Mouse (Mus musculus): Measurements from ENCODE around the gene Kbtbd8.

The Kbtbd8 gene

DNA sequence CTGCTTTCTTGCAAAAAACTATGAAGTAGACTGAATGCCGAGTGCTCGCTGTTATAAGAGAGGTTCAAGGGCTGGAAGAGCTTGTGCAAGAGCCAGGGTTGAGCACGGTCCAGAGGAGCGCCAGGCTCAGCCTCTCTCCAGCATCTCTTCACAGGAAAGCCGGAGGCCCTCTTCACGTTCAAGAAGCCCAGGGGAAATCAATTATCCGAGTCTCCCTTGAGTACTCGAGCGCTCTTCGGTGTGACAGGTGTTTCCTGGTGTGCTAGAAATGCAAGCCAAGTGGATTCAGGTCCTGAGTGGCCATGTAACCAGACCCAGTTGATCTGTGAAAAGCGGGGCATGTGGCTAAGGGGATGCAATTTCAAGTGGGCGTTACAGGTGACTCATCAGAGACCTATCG is at the start of gene Kbtbd8:
Gene Kbtbd8, plus strand, starts transcription at position 295 of the 400 bp plus-strand sequence.
- DNase-seq (ENCODE audit: low read depth), result no peak

DNA sequence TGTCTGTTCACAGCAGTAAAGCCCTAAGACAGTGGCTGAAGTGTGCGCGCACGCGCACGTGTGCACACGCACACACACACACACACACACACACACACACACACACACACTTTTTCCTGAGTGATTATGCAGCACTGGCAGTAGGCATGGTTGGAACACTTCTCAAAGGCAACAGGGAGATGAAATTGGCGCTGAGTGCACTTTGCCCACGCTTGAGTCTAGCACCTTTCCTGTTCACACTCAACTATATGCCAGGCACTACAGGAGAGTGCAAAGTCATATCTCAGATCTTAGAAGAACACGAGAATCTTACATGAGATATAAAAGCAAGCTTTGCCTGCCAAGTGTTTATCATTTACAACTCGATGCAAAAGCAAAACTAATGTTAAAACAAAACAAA is 47.3 kb upstream of the Kbtbd8 start:
- DNase-seq (ENCODE audit: low read depth), result no peak

DNA sequence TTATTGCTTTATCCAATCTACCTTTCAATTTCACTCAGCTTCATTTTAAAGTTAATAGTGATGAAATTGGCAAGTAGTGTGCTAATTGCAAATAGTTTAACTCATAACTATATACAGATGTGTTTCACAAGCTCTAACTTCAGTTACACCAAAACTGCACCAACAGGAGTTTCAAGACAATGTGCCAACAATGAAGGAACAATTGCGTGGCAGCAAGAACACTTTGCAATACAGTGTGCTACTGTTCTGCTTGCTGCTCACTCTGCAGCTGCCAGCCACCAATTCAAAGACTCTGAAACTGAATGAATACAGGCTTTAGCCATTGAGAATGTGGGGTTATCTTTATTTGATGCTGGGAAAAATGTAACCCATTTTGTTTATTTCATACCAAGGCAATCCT is 31.8 kb upstream of the Kbtbd8 start:
- DNase-seq (ENCODE audit: low read depth), result no peak

DNA sequence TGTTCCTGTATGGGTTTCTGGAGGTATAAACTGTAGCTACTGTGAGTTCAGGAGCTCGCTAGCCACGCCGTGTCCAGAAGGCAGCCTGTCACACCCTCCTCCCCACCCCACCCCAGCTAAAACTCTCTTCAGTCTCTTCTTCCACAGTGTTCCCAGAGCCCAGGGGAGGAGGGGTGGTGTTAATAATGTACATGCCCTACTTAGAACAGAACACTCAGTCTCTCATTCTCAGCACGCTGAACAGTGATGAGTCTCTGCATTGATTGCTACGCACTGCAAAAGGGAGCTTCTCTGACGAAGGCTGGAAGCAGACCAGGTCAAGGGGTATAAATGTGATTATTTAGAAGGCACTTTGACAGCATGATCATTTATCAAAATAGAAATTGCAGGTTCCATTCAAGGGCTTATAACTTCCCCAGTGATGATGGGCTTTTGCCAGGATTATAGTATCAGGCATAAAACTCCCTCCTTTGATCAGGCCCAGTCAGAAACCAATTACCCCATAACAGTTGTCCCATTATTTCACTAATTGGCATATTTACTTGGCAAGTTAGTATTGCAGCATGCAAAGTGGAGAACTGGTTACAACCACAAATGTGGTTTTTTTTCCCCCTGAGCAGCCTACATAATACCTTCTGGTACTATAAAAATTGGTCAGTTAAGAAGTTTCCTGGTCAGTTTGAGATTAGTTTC is 29.7 kb upstream of the Kbtbd8 start:
- no peak for DNase-seq (ENCODE audit: low read depth)

DNA sequence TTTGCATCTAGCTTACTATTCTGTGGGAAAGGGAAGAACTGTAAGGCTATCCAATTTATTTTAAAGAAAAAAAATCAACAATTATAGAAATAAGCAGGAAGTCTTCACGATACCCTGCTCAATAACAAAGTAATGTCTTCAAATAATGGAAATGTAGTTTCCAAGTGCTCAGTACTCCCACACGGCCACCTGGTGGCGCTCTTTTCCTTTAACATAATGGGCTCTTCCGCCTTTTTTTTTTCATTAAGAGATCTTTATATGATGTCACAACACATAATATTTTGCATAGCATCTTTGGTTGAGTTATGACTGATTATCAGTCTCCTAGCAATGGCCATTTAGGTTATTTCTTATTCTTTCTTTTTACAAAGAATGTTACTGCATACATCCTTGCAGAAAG is 29.0 kb upstream of the Kbtbd8 start:
- no peak for DNase-seq (ENCODE audit: low read depth)

DNA sequence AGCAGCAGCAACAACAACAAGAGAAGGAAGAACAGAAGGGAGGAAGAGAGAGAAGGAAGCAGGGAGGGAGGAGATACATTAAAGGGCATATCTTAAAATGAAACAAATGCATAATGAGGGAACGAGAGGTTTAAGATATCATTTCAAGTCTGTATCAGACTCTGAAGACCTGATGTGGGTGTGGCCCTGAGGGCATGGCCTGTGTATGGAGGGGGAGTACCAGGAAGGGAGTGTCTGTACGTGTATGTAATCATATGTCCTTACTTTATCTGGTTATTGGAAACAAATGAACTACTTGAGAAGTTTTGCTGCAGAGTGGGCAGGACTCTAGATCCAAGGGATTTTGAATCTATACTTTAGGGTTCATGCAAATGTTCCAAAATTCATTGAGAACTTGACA is 22.3 kb upstream of the Kbtbd8 start:
- DNase-seq (ENCODE audit: low read depth), result no peak

DNA sequence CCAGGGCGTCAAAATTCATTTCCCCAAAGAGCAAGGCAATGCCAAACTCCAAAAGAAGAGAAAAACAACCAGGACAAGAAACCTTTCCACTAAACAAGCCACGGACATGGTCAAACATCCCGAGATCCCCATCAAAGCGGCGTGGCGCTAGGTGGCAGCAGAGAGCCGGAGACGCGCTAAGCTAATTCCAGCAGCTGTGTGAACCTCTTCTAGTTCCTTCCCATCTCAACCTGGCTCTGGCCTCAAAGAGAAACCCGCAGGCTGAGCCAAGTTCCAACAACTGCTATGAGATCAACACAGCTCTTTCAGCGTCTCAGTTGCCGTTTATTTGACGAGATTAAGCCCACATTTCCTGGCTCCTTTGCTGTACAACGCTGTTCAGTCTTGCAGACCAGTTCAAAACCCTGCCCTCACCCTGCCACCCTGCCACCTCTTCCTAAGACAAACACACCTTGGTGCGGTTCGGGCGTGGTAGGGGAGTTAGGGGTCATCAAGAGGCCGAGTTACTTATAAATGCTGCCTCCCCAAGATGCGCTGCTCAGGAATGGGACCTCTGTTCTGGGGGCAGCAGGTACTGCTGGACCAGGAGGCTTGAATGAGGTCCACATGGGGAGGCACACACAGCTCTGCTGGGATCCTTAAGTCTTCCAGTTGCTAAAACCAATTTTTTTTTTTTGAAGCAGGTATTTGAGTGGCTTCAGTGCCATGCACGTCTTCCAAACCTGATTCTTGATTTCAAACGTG is 18.5 kb upstream of the Kbtbd8 start:
- peak; percentile 35 for DNase-seq (ENCODE audit: low read depth)

DNA sequence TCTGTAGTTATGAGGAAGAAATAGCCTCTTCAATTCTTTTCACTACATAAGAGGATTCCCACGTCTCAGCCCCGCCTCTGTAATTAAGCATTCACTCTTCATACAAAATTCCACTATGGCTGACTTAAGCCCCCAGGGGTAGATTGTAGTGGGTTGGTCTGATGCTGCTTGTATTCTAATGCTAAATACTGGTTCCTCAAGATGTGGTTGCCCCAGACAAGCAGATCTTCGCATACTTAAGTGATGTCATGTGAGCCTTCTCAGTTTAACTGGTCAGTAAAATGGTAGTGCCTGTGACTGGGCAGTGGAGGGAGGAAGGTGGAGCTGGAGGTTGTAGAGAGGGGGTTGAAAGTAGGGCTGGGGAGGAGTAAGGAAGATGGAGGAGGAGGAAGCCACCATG is 13.3 kb upstream of the Kbtbd8 start:
- DNase-seq (ENCODE audit: low read depth), result no peak

DNA sequence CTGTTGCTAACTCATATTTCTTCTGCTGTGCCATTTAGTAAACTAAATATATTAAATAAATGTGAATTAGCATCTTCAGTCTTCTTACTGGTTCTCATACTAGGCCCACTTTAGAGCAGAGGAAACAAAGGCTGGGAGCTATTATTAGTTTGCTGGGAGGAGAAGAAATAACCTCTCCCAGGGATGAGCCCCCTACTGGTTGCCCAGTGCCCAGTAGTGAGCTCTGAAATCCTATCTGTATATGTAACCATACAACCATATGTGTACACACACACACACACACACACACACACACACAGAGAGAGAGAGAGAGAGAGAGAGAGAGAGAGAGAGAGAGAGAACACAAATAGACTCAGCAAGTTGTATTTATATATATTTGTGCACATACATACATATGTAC is 8.6 kb upstream of the Kbtbd8 start:
- no peak for DNase-seq (ENCODE audit: low read depth)

DNA sequence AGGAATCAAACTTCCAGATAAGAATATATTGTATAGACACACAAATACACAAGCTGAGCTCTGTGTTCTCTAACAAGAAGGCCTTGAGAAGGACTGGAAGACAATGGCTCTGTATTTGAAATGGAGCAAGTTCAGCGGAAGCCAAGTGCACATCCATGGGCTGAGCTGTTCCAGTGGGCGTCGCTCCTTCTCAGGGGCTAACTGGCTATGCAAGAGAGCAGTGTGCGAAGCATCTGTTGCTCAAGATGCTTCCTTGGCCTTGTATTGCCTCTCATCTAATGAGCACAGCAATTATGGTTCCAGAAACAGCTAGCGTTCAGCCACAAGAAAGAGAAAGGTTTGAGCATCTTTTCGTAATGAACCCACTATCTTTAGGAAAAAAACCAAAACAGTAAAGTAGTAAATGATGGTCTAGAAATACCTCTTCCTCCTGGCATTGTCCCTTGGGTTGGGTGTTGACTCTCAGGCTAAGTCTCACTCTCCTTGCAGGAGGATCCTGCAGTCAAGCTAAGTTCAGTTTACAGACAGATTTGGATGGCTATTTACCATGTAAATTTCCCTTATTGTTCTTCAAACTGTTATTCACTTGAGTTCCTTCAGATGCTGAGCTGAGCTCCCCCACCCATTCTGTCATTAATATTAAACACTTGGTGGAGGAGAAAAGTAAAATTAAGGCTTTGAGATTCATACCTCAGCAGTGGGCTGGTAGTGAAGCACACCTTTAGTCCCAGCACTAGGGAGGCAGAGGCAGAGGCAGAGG is 7.2 kb upstream of the Kbtbd8 start:
- no peak for DNase-seq (ENCODE audit: low read depth)

DNA sequence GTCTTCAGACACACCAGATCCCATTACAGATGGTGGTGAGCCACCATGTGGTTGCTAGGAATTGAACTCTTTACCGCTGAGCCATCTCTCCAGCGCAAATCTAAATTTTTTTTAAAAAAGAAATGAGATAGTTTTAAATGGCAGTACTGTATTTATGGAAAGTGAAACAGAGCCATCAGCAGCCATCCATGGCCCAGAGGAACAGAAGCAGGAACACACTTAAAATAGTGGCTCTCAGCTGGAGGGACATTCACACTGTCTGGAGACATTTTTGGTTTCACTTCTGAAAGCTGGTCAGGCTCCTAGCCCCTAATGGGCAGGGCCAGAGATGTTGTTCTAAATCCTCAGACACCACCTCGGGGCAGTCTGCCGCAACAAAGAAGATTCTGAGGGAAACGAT is 5.0 kb upstream of the Kbtbd8 start:
- no peak for DNase-seq (ENCODE audit: low read depth)

DNA sequence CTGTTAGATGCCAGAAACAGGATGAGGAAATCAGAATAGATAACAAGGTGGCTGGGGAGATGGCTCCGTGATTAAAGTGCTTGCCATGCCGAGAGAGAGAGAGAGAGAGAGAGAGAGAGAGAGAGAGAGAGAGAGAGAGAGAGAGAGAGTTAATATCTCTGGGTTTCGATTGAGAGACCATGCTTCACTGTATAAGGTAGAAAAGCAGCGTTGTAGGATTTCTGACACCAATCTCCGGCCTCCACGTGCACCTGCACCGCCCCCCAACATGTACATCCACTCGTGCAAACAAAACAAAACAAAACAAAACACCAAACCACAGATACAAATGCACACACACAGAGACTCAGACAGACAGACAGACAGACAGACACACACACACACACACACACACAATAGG is 527 bp upstream of the Kbtbd8 start:
- no peak for DNase-seq (ENCODE audit: low read depth)

DNA sequence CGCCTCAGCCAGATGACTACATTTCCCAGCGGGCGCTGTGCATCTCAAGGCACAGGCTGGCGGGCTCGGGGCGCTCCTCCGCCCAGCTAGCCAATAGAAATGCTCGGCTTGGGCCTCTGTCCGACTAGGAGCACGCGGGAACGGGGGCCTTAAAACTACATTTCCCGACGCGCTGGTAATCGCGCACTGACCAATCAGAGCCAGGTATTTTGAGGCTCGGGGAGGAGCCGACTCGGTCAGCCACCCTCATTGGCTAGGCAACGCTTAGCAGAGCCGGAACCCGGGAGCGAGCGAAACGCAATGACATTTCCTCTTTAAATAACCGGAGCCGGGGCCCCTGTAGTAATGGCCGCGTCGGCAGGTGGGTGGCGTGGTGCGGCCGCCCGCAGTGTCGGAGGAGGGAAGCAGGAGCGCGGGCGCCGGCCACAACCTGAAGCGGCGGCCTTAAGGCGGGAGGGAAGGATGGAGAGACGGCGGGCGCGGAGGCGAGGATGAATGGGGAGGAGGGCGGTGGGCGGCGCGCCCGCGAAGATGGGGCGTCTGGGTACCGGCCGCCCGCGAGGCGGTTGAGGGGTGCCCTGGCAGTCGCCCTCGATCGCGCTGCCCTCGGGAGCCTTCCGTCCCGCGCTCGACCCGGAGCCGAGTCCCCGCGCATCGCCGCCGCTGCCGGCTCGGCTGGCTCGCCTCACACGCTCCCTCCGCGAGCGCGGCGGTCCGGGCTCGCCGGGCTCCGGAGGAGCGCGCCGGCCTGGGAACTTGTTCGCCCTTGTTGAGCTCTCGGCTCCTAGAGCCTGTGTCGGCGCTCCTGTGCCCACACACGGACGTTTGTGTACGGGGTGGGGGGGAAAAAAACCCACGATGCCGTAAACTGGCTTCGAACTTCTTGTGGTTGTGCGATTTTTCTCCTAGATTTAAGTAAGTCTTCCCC is 838 bp downstream of the Kbtbd8 start:
- DNase-seq (ENCODE audit: low read depth), result peak; percentile 98

DNA sequence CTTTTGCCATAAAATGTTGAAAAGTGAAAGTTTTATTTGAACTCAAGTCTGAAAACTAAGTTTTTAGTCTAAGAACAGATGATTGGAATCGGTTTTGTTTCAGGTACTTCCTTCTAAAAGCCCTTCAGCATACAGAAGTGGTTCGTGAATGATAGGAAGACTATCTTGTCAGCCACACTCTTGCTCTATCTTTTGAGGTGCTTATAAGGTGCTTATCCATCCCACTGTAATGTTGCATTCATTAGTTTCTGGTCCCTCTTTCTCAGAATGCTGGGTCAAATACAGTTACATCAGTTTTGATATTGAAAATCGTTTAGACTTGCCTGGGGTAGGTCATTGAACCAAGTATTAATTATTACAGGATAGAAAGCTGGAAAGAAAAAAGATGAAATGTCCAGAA is 2.3 kb downstream of the Kbtbd8 start:
- DNase-seq (ENCODE audit: low read depth), result no peak

DNA sequence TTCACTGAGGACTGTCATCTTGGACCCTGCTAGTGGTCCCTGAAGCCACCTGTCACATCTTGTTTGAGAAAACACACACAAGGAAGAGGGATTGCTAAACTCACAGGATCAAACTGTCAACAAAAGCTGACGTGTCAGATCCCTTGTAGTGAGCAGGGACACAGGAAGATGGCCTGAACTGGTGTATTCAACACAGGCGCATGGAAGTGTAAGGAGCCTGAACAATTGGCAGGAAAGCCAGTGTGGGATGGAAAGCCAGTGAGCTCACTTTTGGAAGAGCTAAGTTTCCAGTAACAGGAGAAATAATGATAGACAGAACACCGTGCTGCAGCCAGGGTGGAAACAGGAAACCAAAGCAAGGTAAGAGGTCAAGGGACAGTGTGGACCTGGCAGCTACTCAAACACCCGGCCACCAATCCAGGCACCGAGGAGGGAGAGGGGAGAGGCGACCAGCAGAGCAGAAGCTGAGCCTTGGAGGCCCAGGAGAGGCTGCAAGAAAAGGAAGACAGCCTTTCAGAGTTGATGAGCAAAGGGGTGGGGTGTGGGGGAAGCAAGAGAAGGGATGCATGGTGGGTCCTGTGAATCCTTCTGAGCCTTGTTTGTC is 33.0 kb downstream of the Kbtbd8 start:
- no peak for DNase-seq (ENCODE audit: low read depth)

DNA sequence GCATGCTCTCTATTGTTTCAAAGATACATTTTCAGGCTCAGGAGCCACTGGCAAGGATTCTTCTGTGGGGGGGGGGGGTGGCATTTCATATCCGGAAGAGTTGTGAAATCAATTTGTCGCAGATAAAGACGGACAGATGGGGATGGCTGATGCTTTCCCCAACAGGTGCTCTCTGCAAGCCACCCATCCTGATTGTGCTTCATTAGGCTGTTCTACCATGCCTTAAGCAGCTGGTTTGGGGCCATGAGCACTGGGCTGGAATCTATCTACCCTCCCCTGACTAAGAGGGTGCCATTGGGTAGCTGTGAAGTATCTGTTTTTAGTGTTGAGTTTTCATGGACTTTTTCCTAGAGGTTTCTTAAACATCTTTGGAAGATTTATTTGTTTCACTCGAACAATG is 33.8 kb downstream of the Kbtbd8 start:
- DNase-seq (ENCODE audit: low read depth), result no peak

DNA sequence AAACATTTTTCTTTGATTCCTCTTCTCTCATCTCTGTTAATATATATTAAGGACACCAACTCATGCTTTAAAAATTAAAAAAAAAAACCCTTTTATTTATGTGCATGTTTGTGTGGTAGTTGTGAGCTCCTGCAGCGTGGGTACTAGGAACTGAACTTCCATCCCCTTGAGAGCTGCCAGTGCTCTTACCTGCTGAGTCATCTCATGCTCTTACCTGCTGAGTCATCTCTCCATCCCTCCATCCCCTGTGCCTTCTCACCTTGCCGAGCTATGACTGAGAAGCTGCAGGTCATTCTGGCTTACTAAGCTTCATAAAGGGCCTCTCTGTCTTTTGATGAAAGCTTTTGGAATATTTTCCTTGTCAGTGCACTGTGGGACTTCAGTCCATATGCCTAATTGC is 34.5 kb downstream of the Kbtbd8 start:
- DNase-seq (ENCODE audit: low read depth), result no peak

DNA sequence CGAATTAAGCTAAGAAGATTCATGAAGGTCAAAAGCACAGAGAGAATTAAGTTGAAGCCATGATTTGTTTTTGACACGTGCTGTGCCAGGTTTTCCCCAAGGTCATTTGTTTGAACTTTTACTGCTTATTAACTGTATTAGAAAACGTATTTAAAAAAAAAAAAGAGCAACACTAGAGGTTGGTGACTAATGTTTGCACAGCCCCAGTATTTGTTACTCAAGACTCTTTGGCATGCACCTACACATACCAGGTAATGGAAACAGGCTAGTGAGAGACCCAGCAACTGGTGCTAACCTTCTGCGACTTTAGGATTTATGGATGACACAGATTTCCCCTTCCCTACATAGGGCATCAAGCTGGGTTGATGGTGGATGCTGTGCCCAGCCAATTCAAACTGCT is 46.9 kb downstream of the Kbtbd8 start:
- DNase-seq (ENCODE audit: low read depth), result no peak

DNA sequence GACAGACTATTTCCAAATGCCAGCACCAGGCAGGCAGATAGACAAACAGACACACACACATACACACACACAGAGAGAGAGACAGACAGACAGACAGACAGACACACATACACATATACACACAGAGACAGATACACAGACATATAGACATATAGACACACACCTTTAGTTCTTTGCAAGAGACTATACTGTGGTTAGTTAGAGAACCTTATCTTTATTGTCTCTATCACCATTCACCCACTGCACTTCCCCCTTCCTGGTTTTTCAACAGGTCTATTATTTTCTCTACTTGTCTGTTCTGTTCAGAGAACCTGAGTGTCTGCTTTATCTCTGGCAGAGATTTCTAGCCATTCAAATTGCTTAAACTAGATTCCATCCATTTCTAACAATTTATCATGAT is 48.6 kb downstream of the Kbtbd8 start:
- no peak for DNase-seq (ENCODE audit: low read depth)

DNA sequence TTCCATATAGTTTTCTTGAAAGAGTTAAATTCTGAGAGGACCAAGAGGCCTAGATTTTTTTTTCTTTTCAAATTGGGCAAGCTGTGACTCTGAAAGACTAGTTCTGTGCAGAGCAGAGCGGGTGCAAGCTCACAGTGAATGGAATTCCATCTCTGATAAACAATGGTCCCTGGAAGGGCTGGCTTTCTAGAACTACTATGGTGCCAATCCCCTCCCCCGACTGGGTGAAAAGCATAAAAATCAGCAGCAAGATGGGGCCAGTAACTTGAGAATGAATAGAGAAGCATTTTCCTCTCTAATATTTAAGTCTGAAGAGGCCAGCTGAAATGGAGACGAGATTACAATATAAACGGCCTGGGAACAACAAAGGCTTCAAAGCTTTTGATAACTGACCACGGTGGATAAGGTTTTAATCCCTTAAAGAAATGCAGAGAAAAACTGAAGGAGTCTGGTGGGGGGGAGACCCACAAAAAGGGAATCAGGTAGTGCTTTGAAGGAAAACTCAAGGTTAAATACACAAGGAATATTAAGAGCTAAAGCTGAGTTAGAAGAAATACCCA is 50.7 kb downstream of the Kbtbd8 start:
- no peak for DNase-seq (ENCODE audit: low read depth)

DNA sequence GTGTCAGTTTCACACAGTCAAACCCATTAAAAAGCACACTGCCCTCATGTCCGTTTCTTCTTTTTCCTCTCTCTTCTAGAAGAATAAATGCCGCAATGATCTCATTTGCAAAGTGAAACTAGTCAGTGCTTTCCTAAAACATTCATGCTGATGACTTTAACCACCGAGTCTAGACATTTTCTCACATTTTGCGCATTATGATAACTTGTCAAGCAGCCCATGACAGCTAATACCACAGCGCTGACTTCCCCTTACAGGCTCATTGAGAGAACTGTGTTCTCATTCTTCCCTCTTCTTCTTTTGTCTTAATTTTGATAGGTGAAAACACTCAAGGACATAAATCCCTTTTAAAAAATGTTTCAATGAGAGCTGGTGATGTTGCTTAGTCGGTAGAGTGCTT is 52.4 kb downstream of the Kbtbd8 start:
- DNase-seq (ENCODE audit: low read depth), result no peak
